Mouse (Mus musculus) hindlimb bud, embryonic 11.5 days (tissue): ENCODE data around the gene Lmna.

ENCODE experiments used
- DNase-seq: peaks from one replicate; pipeline ENCODE4 v3.0.0-alpha.2; 2012; ENCODE audit warnings: low read depth, low spot score; ENCODE audit errors: extremely low spot score

Lmna gene

GRCm38 (mm10) chr3:88509692-88510420, at the start of gene Lmna:
Lmna (minus strand) TSS chr3:88509956.
- DNase-seq = peak; percentile 89

GRCm38 (mm10) chr3:88556616-88557015, 46.9 kb upstream of the Lmna start:
- DNase-seq = no peak

- no peak for DNase-seq
Observed at GRCm38 (mm10) chr3:88555731-88556130, 46.0 kb upstream of the Lmna start.

- DNase-seq = no peak
Observed at GRCm38 (mm10) chr3:88555069-88555605, 45.4 kb upstream of the Lmna start.

- DNase-seq = no peak
Observed at GRCm38 (mm10) chr3:88553880-88554586, 44.3 kb upstream of the Lmna start.

- no peak for DNase-seq
Observed at GRCm38 (mm10) chr3:88553525-88553879, 43.7 kb upstream of the Lmna start, which contains the start of gene Ubqln4. Ubqln4 (plus strand) TSS chr3:88553758.

GRCm38 (mm10) chr3:88552676-88553524, 43.1 kb upstream of the Lmna start, which contains the start of gene Lamtor2:
Lamtor2 (minus strand) TSS chr3:88553074.
- peak; percentile 97 for DNase-seq

GRCm38 (mm10) chr3:88552082-88552645, 42.4 kb upstream of the Lmna start:
- DNase-seq = no peak

GRCm38 (mm10) chr3:88551586-88551985, 41.8 kb upstream of the Lmna start:
- DNase-seq = no peak

GRCm38 (mm10) chr3:88548180-88548917, 38.6 kb upstream of the Lmna start, which contains the start of gene Rab25:
Rab25 (minus strand) TSS chr3:88548300.
- DNase-seq = no peak

- no peak for DNase-seq
Observed at GRCm38 (mm10) chr3:88546674-88547418, 37.1 kb upstream of the Lmna start.

GRCm38 (mm10) chr3:88544955-88545591, 35.3 kb upstream of the Lmna start:
- no peak for DNase-seq

GRCm38 (mm10) chr3:88544514-88544913, 34.8 kb upstream of the Lmna start:
- no peak for DNase-seq

- DNase-seq = no peak
Observed at GRCm38 (mm10) chr3:88543651-88544410, 34.1 kb upstream of the Lmna start.

- DNase-seq = no peak
Observed at GRCm38 (mm10) chr3:88543174-88543573, 33.4 kb upstream of the Lmna start.

- DNase-seq = no peak
Observed at GRCm38 (mm10) chr3:88542486-88542885, 32.7 kb upstream of the Lmna start.

GRCm38 (mm10) chr3:88541622-88542401, 32.1 kb upstream of the Lmna start:
- no peak for DNase-seq
